Mouse (Mus musculus): ENCODE data around the gene H2afy. TPM values are rescaled to one million over a fixed set of nuclear protein-coding genes. Genes with fewer than 3 reads are reported as not detected.
A peak's percentile ranks its signal among the peaks of the same experiment; 100 is the strongest.

Gene H2afy
- polyA plus RNA-seq, 1 experiment from 2014 or later: 132 TPM

GRCm38 (mm10) chr13:56115906-56116305 is 20.3 kb downstream of the H2afy start:
- H3K4me2 ChIP-seq (replicated peaks; ENCODE audit: low read depth): no peak overlapping the region

GRCm38 (mm10) chr13:56115386-56115785 is 20.8 kb downstream of the H2afy start:
- ATAC-seq: peak; percentile 11; the same call in 1 of the 2 replicates
- Histone ChIP-seq H3K4me2 (replicated peaks; ENCODE audit: low read depth) (no peak overlapping the region), H3K4me1 (replicated peaks; ENCODE audit: control insufficient read depth, insufficient read depth, low read length) (peaks cover 11% of the 10 kb centered on the region), H3K9ac (ENCODE audit: low read depth, low read length) (no peak overlapping the region), H3K27me3 (replicated peaks; ENCODE audit: control insufficient read depth, insufficient read depth, low read length) (no peaks in the 10 kb centered on the region), H3K27ac (ENCODE audit: low read depth, low read length) (peak overlapping the region; percentile 29; the same call in 1 of the 2 replicates), H3K4me3 (ENCODE audit: low read depth, low read length) (no peak overlapping the region), H3K9me3 (ENCODE audit: control insufficient read depth) (no peaks in the 10 kb centered on the region), H3K36me3 (ENCODE audit: control insufficient read depth, insufficient read depth) (peaks cover 30% of the 10 kb centered on the region; the same call in 1 of the 2 replicates)
- no peak for TF ChIP-seq CTCF (IDR thresholded peaks at IDR 0.05; ENCODE audit: low read depth)
- WGBS: 34% methylated on average over 9 of the region's 9 CpGs

More at GRCm38 (mm10) chr13:56115906-56116305, 20.3 kb downstream of the H2afy start:
- 38% methylated on average over 3 of the region's 3 CpGs for WGBS
- TF ChIP-seq CTCF (IDR thresholded peaks at IDR 0.05; ENCODE audit: low read depth): no peak
- no peak for ATAC-seq
- H3K9ac ChIP-seq (ENCODE audit: low read depth, low read length): no peak overlapping the region
- H3K9me3 ChIP-seq (ENCODE audit: control insufficient read depth): no peaks in the 10 kb centered on the region
- H3K4me3 ChIP-seq (ENCODE audit: low read depth, low read length): no peak overlapping the region
- no peak overlapping the region for H3K27ac ChIP-seq (ENCODE audit: low read depth, low read length)
- H3K27me3 ChIP-seq (replicated peaks; ENCODE audit: control insufficient read depth, insufficient read depth, low read length): no peaks in the 10 kb centered on the region
- H3K4me1 ChIP-seq (replicated peaks; ENCODE audit: control insufficient read depth, insufficient read depth, low read length): peaks cover 11% of the 10 kb centered on the region
- H3K36me3 ChIP-seq (ENCODE audit: control insufficient read depth, insufficient read depth): peaks cover 35% of the 10 kb centered on the region; the same call in 1 of the 2 replicates

GRCm38 (mm10) chr13:56113431-56114248 is 22.5 kb downstream of the H2afy start:
- TF ChIP-seq CTCF (IDR thresholded peaks at IDR 0.05; ENCODE audit: low read depth): no peak

GRCm38 (mm10) chr13:56112980-56113379 is 23.2 kb downstream of the H2afy start:
- 60% methylated on average over 13 of the region's 13 CpGs for WGBS
- no peak for TF ChIP-seq CTCF (IDR thresholded peaks at IDR 0.05; ENCODE audit: low read depth)
- Histone ChIP-seq H3K4me3 (ENCODE audit: low read depth, low read length) (no peak overlapping the region), H3K27me3 (replicated peaks; ENCODE audit: control insufficient read depth, insufficient read depth, low read length) (no peaks in the 10 kb centered on the region), H3K36me3 (ENCODE audit: control insufficient read depth, insufficient read depth) (peaks cover 15% of the 10 kb centered on the region; the same call in 1 of the 2 replicates), H3K9me3 (ENCODE audit: control insufficient read depth) (no peaks in the 10 kb centered on the region), H3K4me2 (replicated peaks; ENCODE audit: low read depth) (no peak overlapping the region; the same call in 1 of the 2 replicates), H3K27ac (ENCODE audit: low read depth, low read length) (no peak overlapping the region), H3K4me1 (replicated peaks; ENCODE audit: control insufficient read depth, insufficient read depth, low read length) (peaks cover 23% of the 10 kb centered on the region), H3K9ac (ENCODE audit: low read depth, low read length) (no peak overlapping the region)
- ATAC-seq: no peak

More at GRCm38 (mm10) chr13:56113431-56114248, 22.5 kb downstream of the H2afy start:
- ATAC-seq: peak; percentile 41; the same call in 1 of the 2 replicates
- WGBS: 43% methylated on average over 19 of the region's 19 CpGs
- H3K9me3 ChIP-seq (ENCODE audit: control insufficient read depth): no peaks in the 10 kb centered on the region
- H3K27ac ChIP-seq (ENCODE audit: low read depth, low read length): no peak overlapping the region
- H3K4me3 ChIP-seq (ENCODE audit: low read depth, low read length): no peak overlapping the region
- H3K4me2 ChIP-seq (replicated peaks; ENCODE audit: low read depth): no peak overlapping the region; the same call in 1 of the 2 replicates
- peaks cover 20% of the 10 kb centered on the region for H3K4me1 ChIP-seq (replicated peaks; ENCODE audit: control insufficient read depth, insufficient read depth, low read length)
- peaks cover 16% of the 10 kb centered on the region; the same call in 1 of the 2 replicates for H3K36me3 ChIP-seq (ENCODE audit: control insufficient read depth, insufficient read depth)
- no peak overlapping the region for H3K9ac ChIP-seq (ENCODE audit: low read depth, low read length)
- H3K27me3 ChIP-seq (replicated peaks; ENCODE audit: control insufficient read depth, insufficient read depth, low read length): no peaks in the 10 kb centered on the region

GRCm38 (mm10) chr13:56112496-56112895 is 23.7 kb downstream of the H2afy start:
- H3K36me3 ChIP-seq (ENCODE audit: control insufficient read depth, insufficient read depth): peaks cover 15% of the 10 kb centered on the region; the same call in 1 of the 2 replicates
- no peak overlapping the region for H3K27ac ChIP-seq (ENCODE audit: low read depth, low read length)
- H3K4me2 ChIP-seq (replicated peaks; ENCODE audit: low read depth): no peak overlapping the region
- H3K27me3 ChIP-seq (replicated peaks; ENCODE audit: control insufficient read depth, insufficient read depth, low read length): no peaks in the 10 kb centered on the region
- 39% methylated on average over 4 of the region's 4 CpGs for WGBS
- H3K9me3 ChIP-seq (ENCODE audit: control insufficient read depth): no peaks in the 10 kb centered on the region
- peaks cover 23% of the 10 kb centered on the region for H3K4me1 ChIP-seq (replicated peaks; ENCODE audit: control insufficient read depth, insufficient read depth, low read length)
- H3K9ac ChIP-seq (ENCODE audit: low read depth, low read length): no peak overlapping the region
- peak; percentile 31 for TF ChIP-seq CTCF (IDR thresholded peaks at IDR 0.05; ENCODE audit: low read depth)
- H3K4me3 ChIP-seq (ENCODE audit: low read depth, low read length): no peak overlapping the region
- ATAC-seq: no peak

GRCm38 (mm10) chr13:56111601-56112000 is 24.6 kb downstream of the H2afy start:
- no peak for TF ChIP-seq CTCF (IDR thresholded peaks at IDR 0.05; ENCODE audit: low read depth)
- ATAC-seq: no peak
- H3K27ac ChIP-seq (ENCODE audit: low read depth, low read length): no peak overlapping the region; the same call in 1 of the 2 replicates
- peaks cover 11% of the 10 kb centered on the region; the same call in 1 of the 2 replicates for H3K36me3 ChIP-seq (ENCODE audit: control insufficient read depth, insufficient read depth)
- peaks cover 23% of the 10 kb centered on the region for H3K4me1 ChIP-seq (replicated peaks; ENCODE audit: control insufficient read depth, insufficient read depth, low read length)
- WGBS: 66% methylated on average over 6 of the region's 6 CpGs
- no peak overlapping the region for H3K9ac ChIP-seq (ENCODE audit: low read depth, low read length)
- no peaks in the 10 kb centered on the region for H3K27me3 ChIP-seq (replicated peaks; ENCODE audit: control insufficient read depth, insufficient read depth, low read length)
- H3K4me3 ChIP-seq (ENCODE audit: low read depth, low read length): no peak overlapping the region
- H3K9me3 ChIP-seq (ENCODE audit: control insufficient read depth): no peaks in the 10 kb centered on the region
- H3K4me2 ChIP-seq (replicated peaks; ENCODE audit: low read depth): no peak overlapping the region
